Mouse (Mus musculus) kidney, adult 2 months (tissue): ENCODE measurements around the gene Drp2.

Experiments used
- CTCF ChIP-seq: fragments of 200-500 bp; conservative IDR thresholded peaks from 2 replicates; pipeline ENCODE4 v1.5.1; 2011; ENCODE audit warnings: low read depth, mild to moderate bottlenecking, control low read depth, low read length, moderate library complexity, mixed read lengths; ENCODE audit not compliant: insufficient read depth, insufficient read length
- POLR2A ChIP-seq: fragments of 200-500 bp; IDR thresholded peaks from one replicate; pipeline ENCODE4 v1.6.1; 2011; ENCODE audit warnings: low read depth, low read length, control low read depth

GRCm38 (mm10) chrX:134427307-134427706 lies 23.0 kb downstream of the Drp2 start:
- TF ChIP-seq POLR2A (no peak), CTCF (no peak)
